Mouse (Mus musculus) erythroid progenitor cell, adult 5-6 weeks (primary cell): Measurements from ENCODE around the gene Ctsl. TPM values are rescaled to one million over a fixed set of nuclear protein-coding genes. Genes with fewer than 3 reads are reported as not detected.

Experiments
- ATAC-seq: replicated peaks from 2 replicates; pipeline ENCODE4 v1.8.0; 2016; ENCODE audit warnings: moderate number of reproducible peaks, mild to moderate bottlenecking, moderate TSS enrichment, inconsistent platforms; ENCODE audit not compliant: poor library complexity, low FRiP score, severe bottlenecking
- total RNA-seq, 2 experiments: library from RNA; stranded (forward) in 1 of 2; stranded (reverse) in 1 of 2; fragments of 150-400 nt in 1 of 2; fragments of 186-747, 209-891 nt in 1 of 2; gene quantifications; 2 replicates each; pipeline versions ENCODE4 v1.2.3 to v1.2.4; 2015 to 2017; ENCODE audit warnings: low replicate concordance in 2 of 2

Gene Ctsl
- total RNA-seq (2015; ENCODE audit: low replicate concordance) = 2.1 and 7.9 TPM in 2 replicates
- total RNA-seq (2017; ENCODE audit: low replicate concordance) = 11.1 and 20.3 TPM in 2 replicates

DNA sequence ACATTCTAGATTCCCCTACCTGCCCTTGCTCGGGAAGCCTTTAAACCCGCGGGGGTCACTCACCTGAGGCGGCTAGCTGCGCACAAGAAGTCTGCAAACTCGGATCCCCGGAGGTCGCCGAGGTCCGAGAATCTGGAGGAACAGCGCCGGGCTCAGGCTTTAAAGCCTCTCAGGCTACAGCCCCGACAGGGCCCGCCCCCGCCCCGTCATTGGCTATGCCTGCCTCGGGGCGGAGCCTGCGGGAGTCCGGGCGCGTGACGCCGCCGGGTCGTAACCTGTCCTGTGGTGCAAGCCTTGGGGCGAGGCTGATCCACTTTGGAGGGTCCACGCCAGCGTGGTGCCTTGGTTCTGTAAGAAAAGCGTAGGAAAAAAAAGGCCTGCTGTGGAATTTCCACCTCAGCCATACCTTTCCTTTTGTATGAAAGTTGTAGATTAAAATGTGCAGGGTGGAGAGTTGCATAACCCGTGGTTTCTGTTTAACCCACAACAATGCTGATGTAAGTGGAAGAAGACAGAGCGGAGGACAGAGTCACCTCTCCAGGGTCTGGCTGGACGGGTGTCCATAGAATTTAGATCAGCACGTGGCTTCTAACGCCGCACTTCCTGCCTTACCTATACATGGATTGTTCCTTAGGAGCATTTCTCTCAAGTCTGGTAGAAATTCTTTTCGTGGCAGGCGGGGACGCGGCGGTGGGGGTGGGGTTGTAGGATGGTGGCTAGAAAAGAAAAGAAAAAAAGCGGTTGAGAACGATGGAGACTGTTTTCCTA lies at the start of gene Ctsl:
Gene Ctsl (minus strand): TSS at position 718 of the 768 bp plus-strand sequence.
- peak; percentile 100 for ATAC-seq

DNA sequence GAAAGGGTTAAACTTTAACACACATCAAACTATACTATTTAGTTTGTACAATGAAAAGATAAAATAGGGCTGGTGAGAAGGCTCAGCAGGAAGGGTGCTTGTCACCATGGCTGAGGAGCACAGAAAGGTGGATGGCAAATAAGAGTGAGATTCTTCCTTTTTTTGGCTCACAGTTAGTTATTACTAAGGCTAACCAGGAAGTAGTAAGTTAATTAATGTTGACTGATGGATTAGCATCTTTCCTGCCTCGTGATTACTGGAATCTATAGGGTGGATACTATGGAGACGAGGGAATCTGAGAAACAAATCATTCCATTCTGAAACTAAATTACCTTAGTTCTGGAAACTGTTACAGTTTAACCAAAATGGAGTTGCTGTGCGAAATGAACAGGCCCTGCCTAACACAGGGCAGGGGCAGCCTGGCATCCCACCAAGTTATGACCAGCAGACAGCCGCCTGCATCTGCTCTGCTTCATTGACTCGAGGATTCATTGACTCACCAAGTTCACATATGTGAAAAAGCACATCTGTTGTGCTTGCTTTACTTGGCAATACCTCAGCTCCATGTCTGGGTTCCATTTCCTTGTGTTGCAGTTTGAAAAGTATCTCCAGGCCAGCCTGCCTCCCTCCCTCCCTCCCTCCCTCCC lies 46.4 kb upstream of the Ctsl start:
- ATAC-seq = no peak

- ATAC-seq = no peak
These were observed 45.0 kb upstream of the Ctsl start for GRCm38 (mm10) chr13:64415659-64416058.

- peak; percentile 21; the same call in 1 of the 2 replicates for ATAC-seq
These were observed 42.1 kb upstream of the Ctsl start for GRCm38 (mm10) chr13:64412752-64413257.

DNA sequence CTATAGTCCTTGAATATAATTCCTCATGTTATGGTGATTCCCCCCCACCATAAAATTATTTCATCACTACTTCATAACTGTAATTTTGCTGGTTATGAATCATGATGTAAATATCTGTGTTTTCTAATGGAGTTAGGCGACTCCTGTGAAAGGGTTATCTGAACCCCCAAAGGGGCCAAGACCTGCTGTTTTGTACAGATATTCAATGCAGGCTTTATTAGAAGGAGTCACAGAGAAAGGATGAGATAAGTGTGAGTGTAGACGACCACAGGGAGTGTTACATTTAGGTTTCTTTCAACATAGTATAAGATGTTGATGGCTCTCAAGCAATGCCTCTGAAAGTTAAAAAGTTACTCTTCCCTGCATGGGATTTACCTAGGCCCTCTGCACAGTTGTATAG lies 40.6 kb upstream of the Ctsl start:
- peak; percentile 54 for ATAC-seq

- ATAC-seq = peak; percentile 63
These were observed 39.9 kb upstream of the Ctsl start for GRCm38 (mm10) chr13:64410604-64411003.

GRCm38 (mm10) chr13:64407992-64408391 lies 37.3 kb upstream of the Ctsl start:
- ATAC-seq = no peak

- ATAC-seq = no peak
These were observed 34.9 kb upstream of the Ctsl start for GRCm38 (mm10) chr13:64405550-64405949.

DNA sequence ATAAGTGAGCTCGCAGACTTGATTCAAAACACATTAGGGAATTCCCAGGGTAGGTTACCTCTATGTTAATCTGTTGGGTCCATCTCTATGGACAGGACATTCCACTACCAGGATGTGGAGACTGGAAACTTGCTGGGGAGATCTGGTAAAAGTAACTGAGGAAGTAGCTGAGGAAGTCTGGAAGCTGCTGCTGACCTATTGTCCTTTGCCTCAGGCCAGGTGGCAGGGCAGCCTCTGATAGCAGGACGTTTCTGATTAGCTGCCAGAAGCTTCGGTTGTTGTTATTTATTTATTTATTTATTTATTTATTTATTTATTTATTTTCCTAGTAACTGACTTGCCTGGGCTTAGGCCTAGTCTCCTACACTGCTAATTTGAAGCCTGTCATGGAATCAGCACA lies 32.8 kb upstream of the Ctsl start:
- no peak for ATAC-seq

DNA sequence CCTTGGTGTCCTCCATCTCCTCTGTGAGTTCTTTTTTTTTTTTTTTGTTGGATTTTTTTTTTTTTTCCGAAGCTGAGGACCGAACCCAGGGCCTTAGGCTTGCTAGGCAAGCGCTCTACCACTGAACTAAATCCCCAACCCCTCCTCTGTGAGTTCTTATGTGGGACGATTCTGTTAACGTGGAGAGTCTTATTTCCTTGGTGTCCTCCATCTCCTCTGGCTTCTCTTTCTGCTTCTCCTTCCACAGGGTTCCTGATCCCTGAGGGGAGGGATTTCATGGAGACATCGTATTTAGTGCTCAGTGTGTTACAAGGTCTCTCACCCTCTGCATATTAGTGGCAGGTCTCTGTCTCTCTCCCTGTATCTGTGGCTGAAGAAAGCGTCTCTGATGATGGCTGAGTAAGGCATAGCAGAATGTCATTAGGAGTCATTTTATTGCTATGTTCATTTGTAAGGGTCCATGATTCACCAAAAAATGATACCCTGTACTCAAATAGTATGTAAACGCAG lies 32.3 kb upstream of the Ctsl start:
- ATAC-seq = peak; percentile 16; the same call in 1 of the 2 replicates

DNA sequence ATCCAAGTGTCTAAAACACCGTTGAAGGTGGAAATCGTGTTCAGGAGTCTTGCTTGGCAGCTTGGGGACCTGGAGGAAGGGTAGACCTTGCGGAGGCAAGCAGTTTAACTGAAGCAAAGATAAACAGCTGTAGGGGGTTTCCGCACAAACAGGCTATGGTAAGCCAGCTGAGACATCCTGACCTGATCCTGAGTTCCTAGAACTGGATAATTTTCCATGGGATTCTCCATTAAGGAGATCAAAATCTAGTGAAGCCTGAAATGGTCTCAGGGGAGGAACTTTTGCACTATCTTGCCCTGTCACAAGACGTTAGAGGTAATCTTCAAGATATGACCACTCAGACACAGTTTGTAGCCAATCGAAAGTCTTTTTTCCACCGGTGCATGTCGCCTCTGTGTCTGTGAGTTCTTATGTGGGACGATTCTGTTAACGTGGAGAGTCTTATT lies 31.8 kb upstream of the Ctsl start:
- ATAC-seq = peak; percentile 35; the same call in 1 of the 2 replicates

- ATAC-seq = 0 out of 2 replicates have a peak, but pooled peaks have one; percentile 41
These were observed 31.3 kb upstream of the Ctsl start for GRCm38 (mm10) chr13:64402006-64402405.

DNA sequence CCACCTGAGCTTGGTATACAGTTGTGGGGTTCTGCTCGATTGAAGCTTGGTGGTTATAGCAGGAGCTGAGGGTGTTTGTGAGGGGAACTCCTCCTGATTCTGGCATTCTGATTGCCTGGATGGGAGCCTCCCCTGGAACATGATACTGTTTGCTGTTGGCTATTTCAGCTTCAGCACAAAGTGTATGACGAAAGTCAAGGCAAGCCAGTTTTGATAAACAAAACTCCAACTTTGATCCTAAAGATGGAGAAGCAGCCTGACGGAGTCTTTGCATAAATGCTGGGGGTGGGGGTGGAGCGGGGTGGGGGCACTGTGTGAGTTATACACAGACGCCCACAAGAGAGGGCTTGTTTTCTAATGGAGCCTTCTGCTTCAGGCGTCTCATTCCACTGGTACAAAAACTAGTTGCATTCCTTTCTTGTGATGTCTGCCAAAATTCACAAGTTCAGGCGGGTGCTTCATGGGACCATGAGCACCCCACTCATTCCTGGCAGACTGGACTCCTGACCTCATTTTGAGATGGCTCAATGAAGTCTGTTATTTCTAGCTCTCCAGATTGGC lies 30.2 kb upstream of the Ctsl start:
- ATAC-seq = no peak

DNA sequence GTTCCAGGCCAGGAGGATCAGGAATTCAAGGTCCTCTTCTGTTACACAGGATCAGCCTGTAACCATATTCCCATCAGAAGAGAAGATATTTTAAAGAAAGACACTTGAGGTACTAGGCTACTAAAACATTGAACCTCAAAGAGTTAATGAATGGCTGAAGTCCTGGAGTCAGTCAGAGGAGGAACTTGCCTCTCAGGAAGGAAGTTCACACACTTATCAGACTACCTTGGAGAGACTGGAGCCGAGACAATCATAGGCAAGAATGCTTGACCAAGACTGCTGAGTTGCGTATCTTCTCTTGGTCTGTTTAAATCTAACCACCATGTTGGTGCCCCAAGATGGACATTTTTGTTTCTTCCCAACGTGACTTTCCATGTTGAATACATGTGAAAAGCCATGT lies 29.2 kb upstream of the Ctsl start:
- ATAC-seq = no peak

- no peak for ATAC-seq
These were observed 27.4 kb upstream of the Ctsl start for GRCm38 (mm10) chr13:64398065-64398464.

DNA sequence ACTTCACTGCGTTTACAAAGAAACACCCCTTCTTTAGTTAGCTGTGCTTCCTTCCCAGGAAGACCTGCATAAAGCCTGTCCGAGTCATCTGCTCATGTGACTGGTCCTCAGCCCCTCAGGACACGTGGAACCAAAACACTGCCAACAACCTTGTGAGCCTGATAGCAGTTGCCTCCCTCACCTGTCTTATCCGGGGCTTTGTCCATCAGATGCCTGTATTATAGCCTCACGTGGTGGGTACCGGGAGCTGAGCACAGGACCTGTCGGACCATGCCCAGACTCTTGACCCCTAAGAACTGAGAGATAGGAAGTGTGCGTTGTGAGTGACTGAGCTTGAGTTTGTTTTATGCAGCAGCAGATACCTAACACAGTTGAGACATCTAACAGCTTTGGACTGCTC lies 26.3 kb upstream of the Ctsl start:
- ATAC-seq = no peak

DNA sequence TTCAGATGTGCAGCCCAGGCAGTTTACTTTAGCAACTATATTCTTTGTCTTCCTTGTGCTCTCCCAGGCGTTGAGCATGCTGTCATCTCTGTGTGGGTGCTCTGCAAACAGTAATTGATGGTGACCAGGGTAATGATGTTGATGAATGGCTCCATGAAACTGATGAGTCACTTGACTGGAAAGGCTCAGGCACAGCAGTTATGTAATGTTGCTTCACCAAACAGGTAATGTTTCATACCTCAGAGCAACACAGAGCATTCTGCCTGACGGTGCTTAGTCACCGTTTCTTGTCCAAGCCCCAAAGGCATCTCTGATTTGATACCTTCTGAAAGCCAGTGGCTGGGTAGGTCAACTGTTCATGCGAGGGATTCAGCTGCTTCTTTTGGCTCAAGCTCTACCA lies 17.7 kb upstream of the Ctsl start:
- no peak for ATAC-seq

DNA sequence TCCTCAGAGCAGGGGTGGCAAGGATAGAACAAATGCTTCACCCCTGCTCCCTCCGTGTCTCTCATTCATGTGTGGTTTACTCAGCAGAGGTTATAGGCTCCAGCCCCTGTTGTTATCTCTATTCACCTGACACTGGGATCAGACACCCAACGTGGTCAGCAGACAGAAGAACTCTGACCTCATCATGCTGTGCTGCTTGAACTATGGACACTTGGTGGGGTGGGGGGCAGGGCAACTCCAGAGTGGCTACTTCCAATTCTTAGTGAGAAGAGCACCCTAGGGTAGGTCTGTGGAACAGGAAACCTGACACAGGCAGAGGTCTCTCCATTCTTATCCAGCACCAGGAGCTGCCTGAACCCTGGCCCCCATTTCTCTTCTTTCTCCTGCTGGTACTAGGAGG lies 15.4 kb upstream of the Ctsl start:
- no peak for ATAC-seq

DNA sequence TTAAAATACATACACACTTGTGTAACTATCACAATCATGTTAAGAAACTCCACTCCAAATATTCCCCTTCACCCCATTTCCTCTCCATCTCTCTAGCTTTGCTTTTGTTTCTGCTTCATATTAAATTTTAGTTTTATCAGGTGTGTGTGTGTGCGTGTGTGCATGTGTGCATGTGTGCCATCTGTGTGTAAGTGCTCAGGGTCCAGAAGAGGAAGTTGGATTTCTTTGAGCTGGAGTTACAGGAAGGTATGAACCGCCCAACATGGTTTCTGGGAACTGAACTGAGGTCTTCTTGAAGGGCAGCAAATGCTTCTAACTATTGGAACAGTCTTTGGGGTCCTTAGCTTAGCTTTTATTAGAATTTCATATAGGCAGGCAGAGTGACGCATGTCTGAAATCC lies 14.2 kb upstream of the Ctsl start:
- ATAC-seq = no peak

- ATAC-seq = no peak
These were observed 9.6 kb upstream of the Ctsl start for GRCm38 (mm10) chr13:64380251-64380650.
